Mouse (Mus musculus) embryonic facial prominence, embryonic 10.5 days (tissue): ENCODE data around the gene Dvl3. TPM values are rescaled to one million over a fixed set of nuclear protein-coding genes. Genes with fewer than 3 reads are reported as not detected.

Source experiments
- DNase-seq: peaks from one replicate; pipeline ENCODE4 v3.0.0-alpha.2; 2017; ENCODE audit warnings: low spot score
- H3K27ac ChIP-seq: fragments of 300-500 bp; sonication (generic); replicated peaks from 2 replicates; pipeline ENCODE4 v1.5.1; 2016; ENCODE audit warnings: mild to moderate bottlenecking
- H3K27me3 ChIP-seq: fragments of 300-500 bp; sonication (generic); replicated peaks from 2 replicates; pipeline ENCODE4 v1.6.1; 2016; ENCODE audit warnings: low read depth, mild to moderate bottlenecking; ENCODE audit not compliant: poor library complexity, severe bottlenecking
- H3K36me3 ChIP-seq: fragments of 300-500 bp; sonication (generic); replicated peaks from 2 replicates; pipeline ENCODE4 v1.6.1; 2016; ENCODE audit warnings: mild to moderate bottlenecking, moderate library complexity
- H3K4me1 ChIP-seq: fragments of 300-500 bp; sonication (generic); 2 replicates; pipeline ENCODE4 v1.6.1; 2016
- H3K4me3 ChIP-seq: fragments of 300-500 bp; sonication (generic); 2 replicates; pipeline ENCODE4 v1.5.1; 2016; ENCODE audit warnings: mild to moderate bottlenecking, moderate library complexity
- H3K9me3 ChIP-seq: fragments of 300-500 bp; sonication (generic); 2 replicates; pipeline ENCODE4 v1.6.1; 2016; ENCODE audit warnings: mild to moderate bottlenecking
- WGBS: fragments of 180-500 bp; shearing (Covaris S2); methylation state at CpG from one replicate; pipeline ENCODE4 v1.1.7; 2016; 5-methylcytosine and 5-hydroxymethylcytosine counted together
- polyA plus RNA-seq: library from polyadenylated mRNA; unstranded; fragments of >200 nt; fragmentation: Nextera tagmentation; extraction: Ambion mirVana; gene quantifications from 2 replicates; pipeline ENCODE4 v1.2.1, GENCODE M21; 2016

The Dvl3 gene
- polyA plus RNA-seq, 1 experiment from 2014 or later: 33.0 TPM

- H3K27me3 ChIP-seq: no peaks in the 10 kb centered on the region
- 89% methylated on average over 8 of the region's 8 CpGs for WGBS
- peaks cover 100% of the 10 kb centered on the region for H3K36me3 ChIP-seq
- H3K4me1 ChIP-seq: no peaks in the 10 kb centered on the region
- no peak overlapping the region for H3K4me3 ChIP-seq
- no peak overlapping the region for H3K27ac ChIP-seq
- DNase-seq: no peak
- H3K9me3 ChIP-seq: no peaks in the 10 kb centered on the region
Observed at GRCm38 (mm10) chr16:20506000-20506399, 10.8 kb upstream of the Dvl3 start.

DNA sequence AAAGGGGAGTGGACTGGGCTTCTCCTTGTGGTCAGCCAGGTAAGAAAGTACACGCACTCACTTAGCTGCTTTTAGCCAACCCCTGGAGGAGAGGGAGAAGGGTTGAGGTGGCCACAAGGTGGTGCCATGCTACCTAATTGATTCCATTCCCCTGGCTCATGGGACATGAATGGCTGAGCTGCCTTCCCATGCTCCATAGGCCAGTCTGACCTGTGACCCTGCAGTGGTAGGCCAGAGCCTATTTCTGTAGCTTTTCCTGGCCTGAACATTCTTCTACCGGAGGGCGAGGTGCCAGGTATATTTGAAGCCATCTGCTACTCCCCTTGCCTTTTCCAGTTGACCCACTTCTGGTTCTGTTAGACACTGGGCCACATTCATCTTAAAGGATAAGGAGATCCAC, 7.4 kb upstream of the Dvl3 start:
- WGBS: 81% methylated on average over 3 of the region's 3 CpGs
- Histone ChIP-seq H3K4me3 (no peak overlapping the region), H3K36me3 (peaks cover 74% of the 10 kb centered on the region), H3K9me3 (no peaks in the 10 kb centered on the region), H3K27me3 (no peaks in the 10 kb centered on the region), H3K4me1 (no peaks in the 10 kb centered on the region), H3K27ac (no peak overlapping the region)
- DNase-seq: peak; percentile 51

GRCm38 (mm10) chr16:20511277-20511847, 5.4 kb upstream of the Dvl3 start:
- Histone ChIP-seq H3K4me1 (peaks cover 2% of the 10 kb centered on the region; the same call in 1 of the 2 replicates), H3K36me3 (peaks cover 54% of the 10 kb centered on the region), H3K9me3 (no peaks in the 10 kb centered on the region), H3K4me3 (no peak overlapping the region), H3K27ac (no peak overlapping the region), H3K27me3 (no peaks in the 10 kb centered on the region)
- DNase-seq: peak; percentile 7
- 87% methylated on average over 7 of the region's 7 CpGs for WGBS

DNA sequence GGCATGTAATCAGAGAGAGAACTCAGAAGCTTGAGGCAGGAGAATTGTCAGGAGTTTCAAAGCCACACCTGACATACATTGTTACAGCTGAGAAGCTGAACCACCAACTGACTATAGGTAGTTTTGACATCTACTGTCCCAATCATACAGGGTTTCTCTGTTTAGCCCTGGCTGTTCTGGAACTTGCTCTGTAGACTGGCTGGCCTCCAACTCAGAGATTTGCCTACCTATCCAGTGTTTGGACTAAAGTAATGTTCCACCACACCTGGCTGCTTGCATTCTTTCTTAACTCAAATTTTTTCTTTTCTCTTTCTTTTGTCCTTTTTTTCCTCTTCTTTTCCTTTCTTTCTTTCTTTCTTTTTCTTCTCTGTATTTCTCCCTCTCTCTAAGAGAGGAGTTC, 750 bp upstream of the Dvl3 start:
- peaks cover 22% of the 10 kb centered on the region for H3K4me1 ChIP-seq
- H3K27ac ChIP-seq: peak overlapping the region; percentile 96
- H3K36me3 ChIP-seq: peaks cover 29% of the 10 kb centered on the region
- H3K4me3 ChIP-seq: peak overlapping the region; percentile 98
- no peaks in the 10 kb centered on the region for H3K27me3 ChIP-seq
- no peak for DNase-seq
- no peaks in the 10 kb centered on the region for H3K9me3 ChIP-seq

DNA sequence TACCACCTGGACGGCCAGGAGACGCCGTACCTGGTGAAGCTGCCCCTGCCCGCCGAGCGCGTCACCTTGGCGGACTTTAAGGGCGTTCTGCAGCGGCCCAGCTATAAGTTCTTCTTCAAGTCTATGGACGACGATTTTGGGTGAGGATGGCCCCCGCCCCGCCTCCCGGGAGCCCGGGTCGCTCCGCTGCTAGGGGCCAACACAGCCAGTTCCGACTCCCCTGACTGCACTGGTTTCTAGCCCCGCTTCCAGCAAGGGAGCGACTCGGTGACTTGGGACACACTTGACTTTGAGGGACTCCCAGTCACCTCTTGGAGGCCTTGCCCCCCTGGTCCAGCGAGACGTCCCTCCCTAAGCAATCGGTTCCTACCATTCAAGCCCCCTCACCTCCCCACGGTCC, 434 bp downstream of the Dvl3 start:
- DNase-seq: no peak
- Histone ChIP-seq H3K36me3 (peaks cover 33% of the 10 kb centered on the region), H3K9me3 (no peaks in the 10 kb centered on the region), H3K4me3 (peak overlapping the region; percentile 98), H3K4me1 (peaks cover 22% of the 10 kb centered on the region), H3K27me3 (no peaks in the 10 kb centered on the region), H3K27ac (peak overlapping the region; percentile 96)
- under 1% methylated on average over 26 of the region's 26 CpGs for WGBS

- H3K4me3 ChIP-seq: peak overlapping the region; percentile 98
- H3K36me3 ChIP-seq: peaks cover 38% of the 10 kb centered on the region
- H3K4me1 ChIP-seq: peaks cover 22% of the 10 kb centered on the region
- DNase-seq: peak; percentile 75
- H3K27ac ChIP-seq: peak overlapping the region; percentile 96
- H3K27me3 ChIP-seq: no peaks in the 10 kb centered on the region
- no peaks in the 10 kb centered on the region for H3K9me3 ChIP-seq
- WGBS: 2% methylated on average over 6 of the region's 6 CpGs
Observed at GRCm38 (mm10) chr16:20517701-20518374, 1.1 kb downstream of the Dvl3 start.

DNA sequence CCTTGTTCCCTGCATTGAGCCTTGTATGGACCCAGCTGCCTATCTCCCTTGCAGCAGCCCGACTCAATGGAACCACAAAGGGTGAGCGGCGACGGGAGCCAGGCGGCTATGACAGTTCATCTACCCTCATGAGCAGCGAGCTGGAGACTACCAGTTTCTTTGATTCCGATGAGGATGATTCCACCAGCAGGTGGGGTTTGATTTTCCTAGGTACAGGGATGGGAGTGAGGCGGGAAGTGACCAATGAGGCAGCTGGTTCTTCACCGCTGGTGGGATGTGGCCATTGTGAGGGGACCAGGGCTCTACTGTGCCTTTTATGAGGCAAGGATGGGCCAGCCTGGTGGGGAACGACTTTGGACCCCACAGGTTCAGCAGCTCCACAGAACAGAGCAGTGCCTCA, 7.1 kb downstream of the Dvl3 start:
- no peak overlapping the region for H3K4me3 ChIP-seq
- H3K4me1 ChIP-seq: peaks cover 2% of the 10 kb centered on the region
- 85% methylated on average over 10 of the region's 10 CpGs for WGBS
- DNase-seq: no peak
- no peaks in the 10 kb centered on the region for H3K27me3 ChIP-seq
- H3K36me3 ChIP-seq: peaks cover 99% of the 10 kb centered on the region
- H3K9me3 ChIP-seq: no peaks in the 10 kb centered on the region
- H3K27ac ChIP-seq: no peak overlapping the region

- Histone ChIP-seq H3K9me3 (no peaks in the 10 kb centered on the region), H3K27me3 (no peaks in the 10 kb centered on the region), H3K27ac (no peak overlapping the region), H3K36me3 (peaks cover 99% of the 10 kb centered on the region), H3K4me3 (no peak overlapping the region), H3K4me1 (no peaks in the 10 kb centered on the region)
- no peak for DNase-seq
- WGBS: 94% methylated on average over 5 of the region's 5 CpGs
Observed at GRCm38 (mm10) chr16:20528779-20529178, 12.0 kb downstream of the Dvl3 start.

GRCm38 (mm10) chr16:20529375-20529774, 12.6 kb downstream of the Dvl3 start:
- WGBS: 97% methylated on average over 1 of the region's 1 CpGs
- H3K36me3 ChIP-seq: peaks cover 98% of the 10 kb centered on the region
- H3K4me3 ChIP-seq: no peak overlapping the region
- H3K27me3 ChIP-seq: no peaks in the 10 kb centered on the region
- DNase-seq: no peak
- no peaks in the 10 kb centered on the region for H3K9me3 ChIP-seq
- H3K27ac ChIP-seq: no peak overlapping the region
- H3K4me1 ChIP-seq: no peaks in the 10 kb centered on the region

DNA sequence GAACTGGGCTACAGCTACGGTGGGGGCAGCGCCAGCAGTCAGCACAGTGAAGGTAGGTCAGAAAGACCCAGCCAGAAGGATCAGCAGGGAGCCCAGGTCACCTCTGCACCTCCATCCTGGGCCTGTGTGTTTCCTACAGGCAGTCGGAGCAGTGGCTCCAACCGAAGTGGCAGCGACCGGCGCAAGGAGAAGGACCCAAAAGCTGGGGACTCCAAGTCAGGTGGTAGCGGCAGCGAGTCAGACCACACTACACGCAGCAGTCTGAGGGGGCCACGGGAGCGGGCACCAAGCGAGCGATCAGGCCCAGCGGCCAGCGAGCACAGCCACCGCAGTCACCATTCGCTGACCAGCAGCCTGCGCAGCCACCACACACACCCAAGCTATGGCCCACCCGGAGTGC, 14.2 kb downstream of the Dvl3 start:
- Histone ChIP-seq H3K9me3 (no peaks in the 10 kb centered on the region), H3K27ac (no peak overlapping the region), H3K27me3 (no peaks in the 10 kb centered on the region), H3K4me3 (no peak overlapping the region), H3K4me1 (peaks cover 1% of the 10 kb centered on the region), H3K36me3 (peaks cover 84% of the 10 kb centered on the region)
- WGBS: 96% methylated on average over 20 of the region's 20 CpGs
- no peak for DNase-seq

DNA sequence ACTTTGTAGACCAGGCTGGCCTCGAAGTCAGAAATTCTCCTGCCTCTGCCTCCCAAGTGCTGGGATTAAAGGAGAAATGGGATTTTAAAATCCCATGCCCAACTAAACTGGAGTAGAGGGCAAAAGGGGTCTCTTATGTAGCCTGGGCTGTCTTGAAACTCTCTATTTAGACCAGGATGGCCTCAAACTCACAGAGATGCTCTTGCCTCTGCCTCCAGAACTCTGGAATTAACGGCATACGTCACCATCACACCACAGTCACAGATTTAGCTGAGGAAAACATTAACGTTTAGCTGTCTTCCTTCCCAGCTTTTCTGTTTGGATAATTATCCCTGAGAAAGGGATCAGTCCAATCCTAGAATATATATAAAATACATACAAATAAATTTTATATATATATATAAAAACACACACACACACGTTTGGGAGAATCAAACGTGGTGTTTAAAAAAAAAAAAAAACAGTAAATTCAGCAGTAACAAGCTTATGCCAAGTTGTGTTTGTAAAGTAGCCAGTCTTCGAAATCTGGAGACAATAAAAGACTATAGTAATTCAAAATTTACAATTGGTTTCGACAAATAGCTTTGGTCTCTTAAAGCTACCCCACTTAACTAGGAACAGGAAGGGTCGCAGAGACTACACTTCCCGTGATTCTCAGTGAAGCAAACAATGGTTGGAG, 18.0 kb downstream of the Dvl3 start:
- peak overlapping the region; percentile 95; the same call in 1 of the 2 replicates for H3K4me3 ChIP-seq
- 49% methylated on average over 10 of the region's 10 CpGs for WGBS
- no peaks in the 10 kb centered on the region for H3K27me3 ChIP-seq
- no peak overlapping the region for H3K27ac ChIP-seq
- no peaks in the 10 kb centered on the region for H3K9me3 ChIP-seq
- peaks cover 23% of the 10 kb centered on the region for H3K4me1 ChIP-seq
- no peak for DNase-seq
- peaks cover 72% of the 10 kb centered on the region for H3K36me3 ChIP-seq

- WGBS: under 1% methylated on average over 52 of the region's 52 CpGs
- peaks cover 72% of the 10 kb centered on the region for H3K36me3 ChIP-seq
- peak within 1 kb of the TSS; percentile 96 for H3K27ac ChIP-seq
- no peaks in the 10 kb centered on the region for H3K27me3 ChIP-seq
- H3K4me3 ChIP-seq: peak within 1 kb of the TSS; percentile 95
- H3K4me1 ChIP-seq: peaks cover 23% of the 10 kb centered on the region
- DNase-seq: peak; percentile 99
- H3K9me3 ChIP-seq: no peaks in the 10 kb centered on the region
Observed at GRCm38 (mm10) chr16:20535296-20536080, 18.7 kb downstream of the Dvl3 start, which contains the start of gene Ap2m1. Gene Ap2m1 (plus strand): TSS chr16:20535478.
